Mouse (Mus musculus): Measurements from ENCODE around the gene Oasl1.

Oasl1 gene

GRCm38 (mm10) chr5:114926753-114927152 is 3.7 kb downstream of the Oasl1 start:
- DNase-seq, result no peak

- DNase-seq, result no peak
These were observed 8.6 kb downstream of the Oasl1 start for GRCm38 (mm10) chr5:114931626-114932025.

GRCm38 (mm10) chr5:114933206-114933605 is 10.2 kb downstream of the Oasl1 start:
- DNase-seq, result no peak

- no peak for DNase-seq
These were observed 12.8 kb downstream of the Oasl1 start for GRCm38 (mm10) chr5:114935838-114936237.

GRCm38 (mm10) chr5:114941138-114941537 is 18.1 kb downstream of the Oasl1 start:
- DNase-seq, result peak in 1 of 2 experiments; percentile 49

GRCm38 (mm10) chr5:114942074-114942765 is 19.2 kb downstream of the Oasl1 start, which contains the start of gene 2210016L21Rik:
Gene 2210016L21Rik, plus strand, starts transcription at chr5:114942158.
- DNase-seq, result peak; percentile 89 to 91

GRCm38 (mm10) chr5:114942766-114943130 is 19.7 kb downstream of the Oasl1 start:
- DNase-seq, result no peak

GRCm38 (mm10) chr5:114945072-114945471 is 22.0 kb downstream of the Oasl1 start:
- DNase-seq, result no peak

- peak; percentile 79 to 80 for DNase-seq
These were observed 25.9 kb downstream of the Oasl1 start for GRCm38 (mm10) chr5:114948891-114949290.

- DNase-seq, result peak; percentile 71
These were observed 26.3 kb downstream of the Oasl1 start for GRCm38 (mm10) chr5:114949316-114949715.

- DNase-seq, result no peak
These were observed 26.8 kb downstream of the Oasl1 start for GRCm38 (mm10) chr5:114949812-114950211.

GRCm38 (mm10) chr5:114950669-114951068 is 27.6 kb downstream of the Oasl1 start:
- peak in 1 of 2 experiments; percentile 40 for DNase-seq

- peak in 1 of 2 experiments; percentile 41 for DNase-seq
These were observed 28.3 kb downstream of the Oasl1 start for GRCm38 (mm10) chr5:114951279-114951880.

- DNase-seq, result no peak
These were observed 30.3 kb downstream of the Oasl1 start for GRCm38 (mm10) chr5:114953326-114953725.

GRCm38 (mm10) chr5:114958069-114958468 is 35.0 kb downstream of the Oasl1 start:
- no peak for DNase-seq

GRCm38 (mm10) chr5:114961590-114962360 is 38.7 kb downstream of the Oasl1 start:
- DNase-seq, result no peak

- DNase-seq, result no peak
These were observed 41.4 kb downstream of the Oasl1 start for GRCm38 (mm10) chr5:114964315-114964966.

GRCm38 (mm10) chr5:114964967-114965898 is 42.2 kb downstream of the Oasl1 start:
- DNase-seq, result no peak

GRCm38 (mm10) chr5:114967523-114968268 is 44.7 kb downstream of the Oasl1 start:
- peak; percentile 46 to 60 for DNase-seq

- no peak for DNase-seq
These were observed 45.6 kb downstream of the Oasl1 start for GRCm38 (mm10) chr5:114968651-114969050.

- DNase-seq, result no peak
These were observed 46.0 kb downstream of the Oasl1 start for GRCm38 (mm10) chr5:114969064-114969463.

All from cerebellum, postnatal 14 days (tissue).